Mouse (Mus musculus): ENCODE measurements around the gene Hoxa9. TPM values are rescaled to one million over a fixed set of nuclear protein-coding genes. Genes with fewer than 3 reads are reported as not detected.

Hoxa9 gene
- total RNA-seq, 2 experiments from 2014 or later: 3.9 to 6.8 TPM

DNA sequence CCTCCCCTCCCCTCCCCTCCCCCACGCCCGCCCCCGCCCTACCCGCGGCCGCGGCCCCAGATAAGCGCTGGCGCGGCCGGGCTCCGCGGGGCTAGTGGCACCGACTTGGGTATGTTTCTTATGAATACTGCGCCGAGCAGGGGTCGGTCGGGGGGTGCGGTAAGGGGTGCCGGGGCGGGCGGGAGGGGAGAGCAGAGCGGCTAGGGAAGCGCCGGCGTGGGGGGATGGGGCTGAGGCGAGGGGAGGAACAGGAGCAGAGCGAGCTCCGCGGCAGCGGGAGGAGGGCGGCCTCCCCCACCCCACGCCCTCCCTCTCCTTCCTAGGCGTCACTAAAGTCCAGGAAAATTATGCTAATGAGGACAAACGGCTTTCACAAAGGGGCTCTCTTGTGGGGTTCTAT is 55.0 kb downstream of the Hoxa9 start:
- DNase-seq: no peak
- intact Hi-C loops (cut with DNase I): no loop called here

DNA sequence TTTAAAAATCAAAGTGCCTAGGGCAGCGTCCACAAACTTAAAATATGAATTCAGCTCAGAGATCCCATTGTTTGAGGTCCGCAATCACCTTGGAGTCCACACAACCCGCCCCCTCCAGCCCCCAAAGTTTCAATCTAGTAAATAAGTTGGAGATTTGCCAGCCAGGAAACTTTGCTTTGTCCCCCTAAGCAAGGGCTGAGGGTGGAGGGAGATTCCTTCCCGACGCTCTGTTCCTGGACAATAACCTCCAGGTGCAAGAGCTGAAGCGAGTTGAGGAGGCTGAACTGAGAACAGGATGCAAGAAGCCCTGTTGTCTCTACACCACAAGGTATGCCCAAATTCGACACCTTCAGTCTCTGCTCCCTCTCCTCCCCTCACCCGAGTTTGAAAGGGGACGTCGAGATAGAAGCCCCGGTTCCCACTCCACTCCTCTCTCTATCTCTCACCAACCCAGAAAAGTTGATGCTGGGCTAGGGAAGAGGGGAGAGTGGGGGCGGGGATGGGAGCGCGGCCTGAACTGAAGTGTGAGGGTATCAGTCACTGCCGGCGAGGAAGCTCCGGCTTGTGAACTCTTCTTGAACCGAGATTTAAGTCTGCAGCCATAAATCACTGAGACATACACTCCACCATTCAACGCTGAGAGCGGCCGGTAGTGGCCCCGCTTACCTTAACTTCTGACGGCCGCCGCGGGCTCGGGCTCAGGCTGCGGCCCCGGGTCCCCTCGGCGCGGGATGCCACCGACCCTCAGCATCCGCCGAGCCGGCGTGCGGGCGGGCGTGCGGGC is 55.7 kb downstream of the Hoxa9 start:
- intact Hi-C loops (cut with DNase I): no loop called here
- DNase-seq: no peak

DNA sequence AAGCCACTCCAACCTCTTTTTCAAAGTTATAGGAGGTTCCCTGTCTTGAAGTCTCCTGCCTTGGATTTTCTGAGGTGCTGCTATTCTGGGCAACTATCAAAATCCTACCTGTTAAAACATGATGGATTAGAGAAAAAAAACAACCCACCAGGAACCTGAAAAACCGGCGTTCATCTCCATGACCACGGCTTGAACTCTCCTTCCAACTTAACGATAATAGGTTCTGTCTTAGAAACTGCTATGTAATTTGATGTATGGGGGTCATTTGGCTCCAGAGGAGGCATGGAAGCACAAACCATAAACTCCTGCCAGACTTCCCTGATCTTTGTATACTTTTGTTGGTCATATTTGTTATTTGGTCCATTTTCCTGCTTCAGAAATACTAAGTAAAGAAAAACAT is 57.2 kb downstream of the Hoxa9 start:
- intact Hi-C loops (cut with DNase I): no loop called here
- no peak for DNase-seq

Small RNA genes within 50 kb of the gene (microRNA-seq; reads per million reads assigned to microRNA genes)
- gene Mir196b: 9,027 to 9,576 reads per million in 2 experiments

Other genes with a start within 250 kb of the Hoxa9 start
- 1 to 10 TPM; 2.1 to 3.6 TPM for gene Skap2, start 218.5 kb downstream of the Hoxa9 start, total RNA-seq (2021)
- under 1 TPM; 0.13 to 0.15 TPM for gene Hoxa1, start 72.8 kb downstream of the Hoxa9 start, total RNA-seq (2021)
- under 1 TPM in 1 of 2 experiments, not detected in 1; 0.22 TPM for gene Hoxa2, start 66.3 kb downstream of the Hoxa9 start, total RNA-seq (2021)
- not detected for gene 5730596B20Rik, start 53.6 kb downstream of the Hoxa9 start, total RNA-seq (2021)
- gene Hoxa4, start 39.3 kb downstream of the Hoxa9 start, total RNA-seq (2021): 1 to 10 TPM; 2.0 TPM
- gene Hoxa5, start 26.5 kb downstream of the Hoxa9 start, total RNA-seq (2021): 1 to 10 TPM; 1.6 to 2.0 TPM
- gene Hoxa6, start 22.4 kb downstream of the Hoxa9 start, total RNA-seq (2021): 1 to 10 TPM; 1.3 to 1.8 TPM
- 1 to 10 TPM; 1.9 to 2.2 TPM for gene Hoxa3, start 17.8 kb downstream of the Hoxa9 start, total RNA-seq (2021)
- under 1 TPM in 1 of 2 experiments, not detected in 1; 0.71 TPM for gene Gm28308, start 17.8 kb downstream of the Hoxa9 start, total RNA-seq (2021)
- 1 to 10 TPM; 3.7 to 4.0 TPM for gene Hoxa7, start 9.2 kb downstream of the Hoxa9 start, total RNA-seq (2021)
- 10 to 100 TPM; 13.6 to 16.9 TPM for gene Hoxa10, start 9.8 kb upstream of the Hoxa9 start, total RNA-seq (2021)
- gene Hoxa11, start 14.7 kb upstream of the Hoxa9 start, total RNA-seq (2021): 1 to 10 TPM; 2.0 to 2.7 TPM
- gene Hoxa13, start 29.8 kb upstream of the Hoxa9 start, total RNA-seq (2021): 1 to 10 TPM; 2.4 to 3.6 TPM
- gene Evx1, start 82.4 kb upstream of the Hoxa9 start, total RNA-seq (2021): not detected

All from gastrocnemius, postnatal 36 days (tissue).